Mouse (Mus musculus): ENCODE results near the gene Suclg2.

DNA sequence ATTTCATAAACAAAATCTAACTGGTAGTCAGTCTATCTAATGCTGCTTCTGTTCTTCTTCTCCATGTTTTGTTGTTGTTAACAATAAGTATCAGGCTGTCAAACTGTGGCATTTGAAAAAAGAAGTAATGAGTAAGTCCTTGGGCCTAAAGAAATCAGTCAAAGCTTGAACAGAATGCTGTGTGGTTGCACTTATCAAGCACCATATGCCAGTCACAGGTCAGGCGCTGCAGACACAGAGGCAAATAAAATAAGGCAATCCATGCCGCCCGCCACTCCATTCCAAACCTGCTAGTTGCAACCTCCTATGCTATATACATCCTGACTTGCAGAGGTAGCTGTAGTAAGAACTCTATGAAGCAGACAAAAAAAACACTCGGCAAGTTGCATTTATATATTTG lies 100.2 kb downstream of the Suclg2 start:
- TF ChIP-seq CTCF (IDR thresholded peaks at IDR 0.05; ENCODE audit: borderline replicate concordance, insufficient read depth, low read depth, low read length) (no peak), POLR2A (IDR thresholded peaks at IDR 0.05; ENCODE audit: borderline replicate concordance, insufficient read depth, low read length) (no peak)

Measured in cerebellum, adult 2 months (tissue).